Mouse (Mus musculus) T-helper 17 cell (primary cell): ENCODE data around the gene Palb2.
"Not testable (repeated sequence)": the region's sequence is repeated elsewhere in the genome, so short reads cannot be mapped to it uniquely, and the experiment has no call there.

Experiments used
- in situ Hi-C, 2 experiments: fragments of 300-600 bp; cut with MboI, MseI; formaldehyde crosslinking; loops; 1 replicate in 1 of 2; 2 replicates in 1 of 2; pipeline ENCODE4 v1.15.1; 2025; ENCODE audit warnings: high pct_unique_total_duplicates in 2 of 2

Gene Palb2

DNA sequence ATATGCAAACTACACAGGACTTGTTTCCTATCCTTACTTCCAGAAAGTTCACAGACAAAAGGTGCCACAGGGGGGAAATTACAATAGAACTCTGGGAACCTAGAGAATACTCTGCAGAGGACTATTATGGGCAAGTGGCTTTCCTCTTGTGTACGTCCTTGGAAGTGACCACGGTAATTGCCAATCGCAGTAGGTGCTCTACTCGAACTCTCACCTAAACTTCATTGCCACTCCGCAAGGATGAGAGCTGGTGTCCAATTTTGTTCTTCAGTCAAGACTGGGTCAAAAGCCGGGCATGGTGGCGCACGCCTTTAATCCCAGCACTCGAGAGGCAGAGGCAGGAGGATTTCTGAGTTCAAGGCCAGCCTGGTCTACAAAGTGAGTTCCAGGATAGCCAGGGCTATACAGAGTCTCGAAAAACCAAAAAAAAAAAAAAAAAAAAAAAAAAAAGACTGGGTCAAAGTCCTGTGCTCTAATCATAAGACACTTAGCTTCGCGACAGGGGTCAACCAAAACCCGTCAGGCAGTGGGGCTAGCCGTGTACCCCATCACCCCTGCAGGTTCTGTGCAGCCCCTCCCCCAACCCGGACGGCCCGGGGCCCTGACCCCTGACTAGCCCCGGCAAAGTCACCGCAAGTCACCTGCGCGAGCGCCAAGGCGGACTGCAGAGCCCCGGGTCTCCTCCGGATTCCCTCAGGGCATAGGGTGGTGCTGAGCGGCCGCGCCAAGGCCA lies 31.6 kb downstream of the Palb2 start:
- in situ Hi-C loops = not testable (repeated sequence)

DNA sequence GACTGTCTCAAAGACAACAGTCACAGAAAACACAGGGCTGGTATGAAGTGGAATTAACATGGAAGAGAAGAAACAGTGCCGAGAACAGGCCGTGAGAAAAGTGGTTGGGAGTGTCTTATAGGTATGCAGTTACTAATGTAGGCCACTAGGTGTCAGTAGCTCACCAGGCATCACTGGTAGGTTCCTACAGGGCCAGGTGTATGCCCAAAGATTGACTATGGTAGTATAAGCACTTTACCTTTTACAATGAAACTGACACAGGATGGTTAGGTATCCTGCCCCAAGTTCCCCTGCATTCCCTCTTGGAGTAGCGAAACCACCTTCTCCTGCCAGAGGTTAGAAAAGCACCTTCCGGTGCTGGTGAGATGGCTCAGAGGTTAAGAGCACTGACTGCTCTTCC lies 33.6 kb downstream of the Palb2 start:
- in situ Hi-C loops = loop anchor here (5.0 to 25.0 kb wide), 3 partner anchors 63 to 1412 kb away; partner anchors contain the start of gene Mosmo (in 1 of the 2)

DNA sequence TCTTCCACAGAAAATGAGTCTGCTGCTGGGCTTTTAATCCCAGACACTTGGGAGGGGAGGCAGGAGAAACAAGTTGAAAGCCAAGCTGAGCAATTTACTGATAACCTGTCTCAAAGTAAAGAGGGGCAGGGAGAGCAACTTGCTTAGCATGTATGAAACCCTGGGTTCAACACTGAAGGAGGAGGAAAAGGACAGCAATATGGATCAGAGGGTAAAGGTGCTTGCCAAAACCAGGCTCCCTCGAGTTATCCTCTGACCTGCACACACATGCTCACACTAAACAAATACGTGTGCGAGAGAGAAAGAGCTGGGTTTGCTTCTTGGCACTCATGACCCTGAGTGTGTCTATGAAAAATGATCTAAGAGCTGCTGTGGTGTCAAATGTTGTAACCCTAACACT lies 34.8 kb downstream of the Palb2 start:
- in situ Hi-C loops = loop anchor here (5.0 to 25.0 kb wide), 3 partner anchors 64 to 1411 kb away; partner anchors contain the start of gene Mosmo (in 1 of the 2)

DNA sequence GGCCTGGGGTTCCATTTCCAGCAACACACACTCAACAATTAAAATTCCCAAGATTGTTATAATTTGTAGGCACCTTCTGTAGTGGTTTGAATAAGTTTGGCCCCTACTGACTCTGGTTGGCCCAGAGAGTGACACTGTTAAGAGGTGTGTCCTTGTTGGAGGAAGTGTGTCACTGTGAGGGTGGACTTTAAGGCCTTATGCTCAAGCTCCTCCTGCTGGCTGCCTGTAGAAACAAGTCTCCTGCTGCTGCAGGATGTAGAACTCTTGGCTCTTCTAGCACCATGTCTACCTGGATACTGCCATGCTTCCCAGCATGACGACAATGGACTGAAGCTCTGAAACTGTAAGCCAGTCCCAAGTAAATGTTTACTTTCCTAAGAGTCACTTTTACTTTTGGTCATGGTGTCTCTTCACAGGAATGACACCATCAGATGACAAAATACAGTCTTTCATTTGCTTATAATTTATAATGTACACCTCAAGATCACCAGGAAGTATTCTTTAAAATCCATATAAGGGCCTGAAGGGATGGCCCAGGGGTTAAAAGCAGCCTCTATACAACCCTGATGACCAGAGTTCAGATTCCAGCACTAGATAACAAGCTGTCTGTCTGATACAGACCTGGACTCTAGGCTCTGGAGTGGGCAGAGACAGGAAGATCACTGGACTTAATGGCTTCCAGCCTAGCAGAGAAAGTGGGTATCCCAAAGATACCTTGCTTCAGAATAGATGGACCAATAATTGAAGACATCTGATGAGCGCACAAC lies 38.0 kb downstream of the Palb2 start:
- in situ Hi-C loops = loop anchor here (5.0 to 25.0 kb wide), 3 partner anchors 68 to 1407 kb away; partner anchors contain the start of gene Mosmo (in 1 of the 2)

DNA sequence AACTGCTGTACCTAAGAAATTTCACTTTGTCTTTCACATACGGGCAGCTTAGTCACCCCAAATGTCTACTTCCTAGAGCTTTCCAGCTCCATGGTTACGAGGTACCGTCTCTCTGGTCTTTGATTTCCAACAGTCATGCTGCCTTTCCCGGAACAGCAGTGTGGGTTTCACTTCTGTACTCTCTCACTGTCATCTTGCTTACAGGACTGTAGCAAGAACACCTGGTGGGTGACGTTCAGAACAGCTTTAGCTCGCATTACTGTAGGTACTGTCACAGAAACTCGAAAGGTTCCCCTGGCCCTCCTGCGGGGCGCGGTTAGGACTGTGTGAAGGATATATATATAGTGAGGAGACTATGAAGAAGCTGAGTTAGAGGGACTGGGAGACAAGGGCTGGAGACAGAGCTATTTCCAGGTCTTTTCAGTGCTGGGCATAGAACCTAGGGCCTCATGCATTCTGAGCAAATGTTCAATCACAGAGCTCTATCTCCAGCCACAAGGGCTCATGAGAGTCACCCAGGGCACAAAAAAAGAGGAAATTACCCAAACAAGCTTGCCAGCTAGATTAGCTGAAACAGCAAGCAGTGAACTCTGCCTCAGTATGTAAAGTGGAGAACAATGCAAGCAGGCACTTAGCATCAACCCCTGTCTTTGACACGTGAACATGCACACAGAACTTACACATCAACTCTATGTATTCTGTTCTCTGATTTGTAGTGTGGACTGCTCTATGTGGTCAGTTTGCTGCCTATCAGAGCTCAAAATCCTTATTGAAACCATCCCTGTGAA lies 45.4 kb downstream of the Palb2 start:
- in situ Hi-C loops = loop anchor here (25.0 kb wide), 2 partner anchors 900 to 1400 kb away; partner anchors contain the start of gene Mosmo (in 1 of the 2)

DNA sequence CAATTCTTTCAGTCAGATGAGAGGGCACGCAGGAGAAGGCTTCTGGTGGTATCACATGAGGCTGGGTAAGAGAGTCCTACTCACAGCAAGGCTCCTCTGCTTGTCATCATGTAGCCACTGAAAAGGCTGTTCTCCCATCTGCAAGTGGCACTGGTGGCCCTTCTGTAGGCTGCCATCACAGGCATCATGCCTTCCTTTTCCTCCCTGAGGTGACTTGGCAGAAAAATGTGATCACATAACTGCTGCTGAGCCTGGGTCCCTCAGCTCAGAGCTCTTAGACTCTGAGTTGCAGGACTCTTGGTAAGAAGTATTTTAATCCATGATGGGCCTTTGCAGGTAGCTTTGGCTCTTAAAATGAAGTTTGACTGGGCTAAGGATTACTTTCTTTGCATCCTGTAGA lies 51.7 kb downstream of the Palb2 start:
- in situ Hi-C loops = loop anchor here (25.0 kb wide), 2 partner anchors 906 to 1394 kb away; partner anchors contain the start of gene Mosmo (in 1 of the 2)

DNA sequence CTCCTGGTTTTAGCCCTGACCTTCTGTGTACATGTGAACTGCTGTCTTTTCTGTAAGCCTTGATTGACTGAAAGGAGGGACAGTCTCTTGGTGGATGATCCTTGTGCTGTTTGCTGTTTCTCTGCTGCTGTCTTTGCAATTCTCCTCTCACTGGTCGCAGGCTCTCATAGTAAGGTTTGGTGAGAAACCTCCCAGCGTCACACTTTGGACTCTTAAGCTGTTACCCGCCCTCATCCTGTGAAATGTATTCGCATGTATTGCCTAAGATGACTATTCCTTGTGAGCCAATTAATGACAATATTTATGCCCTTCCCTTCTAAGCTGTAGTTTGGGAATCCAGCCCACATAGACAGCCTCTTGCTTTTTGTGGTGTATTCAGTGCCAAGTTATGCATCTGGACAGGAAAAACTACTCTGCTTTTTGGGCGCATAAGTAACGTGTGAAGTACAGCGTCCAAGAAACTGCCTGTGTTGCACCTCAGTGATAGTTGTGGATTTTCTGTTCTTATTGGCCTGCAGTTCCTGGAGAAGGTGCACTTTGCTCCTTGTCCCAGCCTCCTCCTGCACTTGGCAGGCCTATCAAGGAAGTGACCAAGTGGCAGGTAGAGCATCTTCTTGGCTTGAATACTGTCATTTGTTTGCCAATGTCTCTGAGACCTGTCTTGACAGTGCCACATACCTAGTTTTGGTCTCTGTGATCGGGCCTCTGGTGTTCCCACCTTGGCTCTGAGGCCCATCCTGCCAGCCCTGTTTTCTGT lies 52.8 kb downstream of the Palb2 start:
- in situ Hi-C loops = loop anchor here (25.0 kb wide), 2 partner anchors 907 to 1393 kb away; partner anchors contain the start of gene Mosmo (in 1 of the 2)

DNA sequence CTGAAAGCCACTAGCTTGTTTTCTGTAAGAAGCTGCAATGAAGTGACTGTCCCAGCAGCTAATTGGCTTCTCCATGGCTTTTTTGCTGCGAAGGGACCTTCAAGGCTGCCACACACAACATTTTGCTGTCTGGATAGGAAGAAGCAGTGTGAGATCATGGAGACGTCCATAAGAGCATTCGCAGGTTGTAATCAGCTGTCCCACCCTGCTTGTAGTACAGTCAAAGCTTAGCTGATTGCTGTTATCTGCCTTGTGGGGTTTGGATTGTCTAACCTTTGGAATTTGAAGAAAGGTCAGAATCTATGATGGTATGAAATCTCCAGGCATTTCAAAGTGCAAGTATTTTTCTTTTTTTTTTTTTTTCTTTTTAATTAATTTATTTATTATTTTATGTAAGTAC lies 58.4 kb downstream of the Palb2 start:
- in situ Hi-C loops = no loop called here

DNA sequence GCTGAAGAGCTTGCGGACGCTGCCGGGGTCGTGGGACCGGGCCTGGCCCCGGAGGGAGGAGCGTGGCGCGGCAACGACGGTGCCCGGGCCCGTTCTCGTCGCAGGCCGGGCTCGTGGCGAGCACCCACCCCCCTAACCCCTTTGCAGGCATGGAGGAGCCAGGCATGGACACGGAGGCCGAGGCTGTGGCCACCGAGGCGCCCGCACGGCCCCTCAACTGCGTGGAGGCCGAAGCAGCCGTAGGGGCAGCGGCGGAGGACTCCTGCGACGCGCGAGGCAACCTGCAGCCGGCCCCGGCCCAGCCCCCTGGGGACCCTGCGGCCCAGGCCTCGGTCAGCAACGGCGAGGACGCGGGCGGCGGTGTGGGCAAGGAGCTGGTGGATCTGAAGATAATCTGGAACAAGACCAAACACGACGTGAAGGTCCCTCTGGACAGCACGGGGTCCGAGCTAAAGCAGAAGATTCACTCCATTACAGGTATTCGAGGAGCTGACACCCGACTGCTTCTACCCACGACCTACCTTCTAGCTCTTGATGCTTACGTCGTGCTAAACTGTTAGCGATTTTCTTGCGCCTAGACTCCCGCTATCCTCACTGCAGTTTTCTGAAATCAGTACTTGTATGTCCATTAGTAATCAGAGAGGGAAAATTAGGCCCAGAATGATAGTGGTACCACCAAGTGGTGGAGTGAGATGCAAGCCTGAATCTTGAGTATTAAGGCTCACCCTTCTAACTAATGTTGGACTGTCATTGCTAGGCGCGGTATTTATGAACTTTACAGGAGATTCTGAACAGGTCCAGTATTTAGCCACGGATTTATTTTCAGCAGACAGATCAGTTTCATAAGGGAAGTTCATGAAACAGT lies 65.0 kb downstream of the Palb2 start:
- in situ Hi-C loops = no loop called here

- in situ Hi-C loops = no loop called here
Observed at GRCm38 (mm10) chr7:122066945-122067516, 65.8 kb downstream of the Palb2 start, which contains the start of the genes Ubfd1 and Ears2. Gene Ubfd1, plus strand, starts transcription at chr7:122067175. Gene Ears2, minus strand, starts transcription at chr7:122067263.

- in situ Hi-C loops = no loop called here
Observed at GRCm38 (mm10) chr7:122066102-122066944, 66.5 kb downstream of the Palb2 start.

DNA sequence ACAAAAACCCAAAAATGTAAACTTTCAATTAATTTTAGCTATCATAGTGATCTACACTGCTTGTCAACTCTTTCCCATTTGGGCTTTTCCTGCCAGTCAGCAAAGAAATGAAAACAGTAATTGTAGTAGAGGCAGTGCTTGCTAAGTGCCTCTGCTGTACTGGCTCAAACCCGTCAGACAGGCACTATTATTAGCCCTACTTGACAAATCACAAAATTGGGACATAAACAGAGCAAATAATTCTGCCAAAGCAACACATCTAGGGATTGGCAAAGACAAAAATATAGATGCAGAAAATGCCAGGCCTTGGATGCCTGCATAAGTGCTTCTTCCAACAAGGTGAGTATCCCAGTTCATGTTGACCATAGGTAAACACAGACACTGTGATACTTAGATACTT lies 67.1 kb downstream of the Palb2 start:
- in situ Hi-C loops = no loop called here
